Mouse (Mus musculus) thymus, postnatal 25 days (tissue): ENCODE data around the gene Ldhd.
A peak's percentile ranks its signal among the peaks of the same experiment; 100 is the strongest.

Experiments used
- DNase-seq: peaks from one replicate; pipeline ENCODE4 v3.0.0; 2022

Gene Ldhd

GRCm38 (mm10) chr8:111626933-111627332, 3.2 kb downstream of the Ldhd start:
- no peak for DNase-seq

DNA sequence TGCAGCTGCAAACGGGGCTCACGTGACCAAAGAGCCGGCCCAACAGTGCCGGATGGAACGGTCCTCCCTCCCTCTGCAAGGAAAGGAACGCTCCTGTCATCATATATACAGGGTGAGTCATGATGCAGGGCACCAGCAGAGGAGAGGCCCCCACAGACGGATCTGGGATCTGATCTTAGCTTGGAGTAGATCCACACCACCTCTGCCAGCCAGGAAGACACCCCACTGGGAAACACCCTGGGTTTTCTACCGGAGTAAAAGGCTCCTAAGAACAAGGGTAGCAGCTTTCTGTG, 3.7 kb downstream of the Ldhd start:
- DNase-seq, result no peak

GRCm38 (mm10) chr8:111625694-111626527, 4.3 kb downstream of the Ldhd start:
- DNase-seq, result peak; percentile 76

- peak; percentile 66 for DNase-seq
Measured at GRCm38 (mm10) chr8:111624853-111625221, 5.3 kb downstream of the Ldhd start.

- peak; percentile 54 for DNase-seq
Measured at GRCm38 (mm10) chr8:111624081-111624852, 5.9 kb downstream of the Ldhd start.

GRCm38 (mm10) chr8:111622553-111622952, 7.6 kb downstream of the Ldhd start:
- DNase-seq, result no peak

GRCm38 (mm10) chr8:111622104-111622503, 8.1 kb downstream of the Ldhd start:
- DNase-seq, result no peak

DNA sequence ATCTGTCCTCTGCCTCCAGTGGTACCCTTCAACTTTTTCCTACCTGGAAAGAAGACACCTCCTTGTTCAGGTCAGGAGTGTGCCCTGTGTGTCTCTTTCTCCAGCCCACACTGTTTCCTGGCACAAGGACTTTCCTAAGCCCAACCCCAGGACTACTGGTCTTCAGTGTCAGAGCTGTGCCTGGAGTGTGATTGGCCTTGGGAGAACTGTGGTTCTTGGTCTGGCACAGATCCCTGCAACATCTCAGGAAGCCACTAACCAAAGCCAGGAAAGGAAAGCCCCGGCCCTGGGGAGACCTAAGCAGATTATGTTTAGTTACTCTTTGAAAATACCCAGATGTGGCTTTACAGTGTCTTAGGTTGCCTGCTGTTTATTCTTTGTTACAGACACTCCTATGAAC, 10.2 kb downstream of the Ldhd start:
- DNase-seq, result no peak

DNA sequence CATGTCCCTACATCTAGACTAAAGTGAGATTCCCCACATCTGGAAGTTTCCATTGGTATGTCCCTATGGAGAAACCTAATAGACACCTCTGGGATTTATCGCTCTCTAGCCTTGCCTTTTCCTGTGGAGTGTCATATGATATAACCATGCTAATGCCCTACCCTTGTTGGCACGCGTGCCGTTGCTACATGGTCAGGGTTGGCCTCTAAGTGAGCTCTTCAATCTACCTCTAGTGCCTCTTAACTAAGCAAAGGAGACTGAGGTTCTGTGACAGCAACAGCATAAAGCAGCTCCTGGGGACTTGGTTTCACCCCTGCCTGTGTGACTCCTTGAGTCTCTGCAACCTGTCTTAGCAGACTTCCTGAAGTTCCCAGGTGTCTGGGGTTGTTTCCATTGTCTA, 11.9 kb downstream of the Ldhd start:
- DNase-seq, result no peak

DNA sequence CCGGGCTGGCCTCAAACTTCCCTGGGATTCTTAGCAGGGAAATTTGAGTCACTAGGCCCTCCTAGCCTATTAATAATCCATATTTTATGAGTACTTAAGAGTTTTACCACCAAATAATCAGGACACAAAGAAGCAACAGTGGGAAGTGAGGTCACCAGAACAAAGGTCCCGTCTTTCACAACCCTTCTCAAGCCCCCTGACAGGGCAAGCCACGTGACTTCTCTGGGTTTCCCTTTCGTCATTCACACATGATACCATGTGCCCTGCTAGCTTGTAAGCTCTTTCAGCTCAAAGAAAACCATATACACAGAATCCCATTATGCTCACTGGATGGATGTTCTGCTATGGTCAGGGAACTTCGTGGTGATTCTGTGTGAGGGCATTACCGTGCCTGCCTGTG, 12.4 kb downstream of the Ldhd start:
- DNase-seq, result no peak

- DNase-seq, result no peak
Measured at GRCm38 (mm10) chr8:111614786-111615701, 15.1 kb downstream of the Ldhd start.

GRCm38 (mm10) chr8:111613181-111613580, 17.0 kb downstream of the Ldhd start:
- no peak for DNase-seq

GRCm38 (mm10) chr8:111607414-111607813, 22.8 kb downstream of the Ldhd start:
- no peak for DNase-seq

GRCm38 (mm10) chr8:111606961-111607360, 23.2 kb downstream of the Ldhd start:
- no peak for DNase-seq

GRCm38 (mm10) chr8:111604986-111605385, 25.2 kb downstream of the Ldhd start:
- no peak for DNase-seq

- no peak for DNase-seq
Measured at GRCm38 (mm10) chr8:111602050-111602449, 28.1 kb downstream of the Ldhd start.

DNA sequence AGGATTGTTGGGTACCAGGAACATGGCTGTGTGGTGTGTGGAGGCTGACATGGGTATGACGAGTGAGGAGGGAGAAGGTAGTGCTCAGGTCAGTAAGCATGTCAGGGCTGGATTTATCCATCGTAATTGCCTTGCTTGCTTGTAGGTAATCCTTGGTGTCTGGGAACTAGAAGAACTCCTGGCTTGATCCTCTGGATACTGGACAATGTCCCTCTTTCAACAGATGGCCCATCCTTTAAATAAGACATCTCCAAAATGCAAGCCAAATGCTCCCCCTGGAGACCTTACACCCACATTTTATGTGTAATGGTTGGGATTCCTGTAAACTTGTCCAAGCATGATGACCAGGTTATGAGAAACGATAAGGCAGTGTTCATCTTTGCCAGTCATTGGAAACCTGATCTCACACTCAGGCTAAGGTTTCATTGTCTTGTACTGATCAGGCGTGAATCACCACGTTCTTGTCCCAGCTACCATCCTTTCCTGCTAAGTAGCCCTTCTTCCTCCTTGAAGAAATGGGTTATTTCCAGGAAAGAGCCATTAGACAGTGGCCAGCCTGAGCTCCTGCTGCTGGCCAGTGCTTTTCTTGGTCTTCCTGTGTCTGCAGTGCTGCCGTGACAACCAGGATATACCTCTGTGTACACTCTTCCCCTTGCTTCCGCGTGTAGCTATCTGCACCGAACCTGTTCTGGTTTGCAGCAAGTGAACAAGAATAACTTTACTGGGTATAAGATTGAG, 30.3 kb downstream of the Ldhd start:
- no peak for DNase-seq

DNA sequence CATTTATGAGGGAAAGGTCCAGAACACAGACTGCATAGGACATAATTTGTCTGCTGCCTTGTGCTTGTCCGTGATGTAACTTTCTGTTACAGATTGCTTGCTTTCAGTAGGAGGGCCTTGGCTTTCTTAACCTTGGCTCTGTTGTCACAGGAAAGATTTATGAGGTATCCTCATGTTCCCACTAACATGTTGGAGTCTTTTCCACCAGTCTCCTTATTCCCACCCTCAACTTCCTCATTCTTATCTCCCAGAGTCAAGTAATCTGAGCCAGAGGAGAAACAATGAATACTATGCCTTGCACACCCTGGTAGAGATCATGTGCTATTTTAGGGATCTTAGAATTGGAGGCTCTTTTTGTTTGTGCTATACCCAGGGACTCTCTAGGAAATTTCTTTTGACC, 32.9 kb downstream of the Ldhd start:
- DNase-seq, result no peak

GRCm38 (mm10) chr8:111596485-111596821, 33.7 kb downstream of the Ldhd start:
- peak; percentile 54 for DNase-seq

- DNase-seq, result peak; percentile 90
Measured at GRCm38 (mm10) chr8:111595712-111596484, 34.3 kb downstream of the Ldhd start.

DNA sequence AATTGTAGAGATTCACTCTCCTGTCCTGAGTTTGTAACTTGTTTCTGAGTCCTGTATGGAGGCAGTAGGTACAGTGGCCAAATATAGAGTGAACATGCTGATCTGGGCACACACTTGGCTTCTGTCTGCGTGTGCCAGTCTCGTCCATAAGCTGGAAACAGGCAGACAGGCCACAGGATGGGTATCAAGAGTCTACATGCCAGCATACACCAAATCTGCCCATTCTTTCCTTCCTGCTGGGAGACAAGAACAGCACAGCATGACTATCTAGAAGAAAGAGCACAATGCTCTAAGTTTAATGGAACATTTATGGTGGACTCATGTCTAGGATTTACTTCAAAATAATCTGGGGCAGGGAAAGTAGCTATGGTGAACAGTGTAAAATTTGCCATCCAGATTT, 35.2 kb downstream of the Ldhd start:
- no peak for DNase-seq
